Mouse (Mus musculus) adrenal gland, postnatal 10 days (tissue): ENCODE results near the gene Trafd1. TPM values are rescaled to one million over a fixed set of nuclear protein-coding genes. Genes with fewer than 3 reads are reported as not detected.
"Not testable (repeated sequence)": the region's sequence is repeated elsewhere in the genome, so short reads cannot be mapped to it uniquely, and the experiment has no call there.

ENCODE experiments used
- DNase-seq: peaks from one replicate; pipeline ENCODE4 v3.0.0; 2021; ENCODE audit warnings: mixed read lengths
- total RNA-seq, 2 experiments: library from RNA; stranded (reverse); gene quantifications; 2 replicates each; pipeline ENCODE4 v1.2.3; 2021

Gene Trafd1
- total RNA-seq, 2 experiments from 2014 or later: 52.3 TPM

GRCm38 (mm10) chr5:121331731-121332130 lies 53.7 kb downstream of the Trafd1 start:
- no peak for DNase-seq

- not testable (repeated sequence) for DNase-seq
Measured at GRCm38 (mm10) chr5:121330154-121330816, 55.1 kb downstream of the Trafd1 start.

- DNase-seq: peak; percentile 52
Measured at GRCm38 (mm10) chr5:121329333-121330058, 55.9 kb downstream of the Trafd1 start.

GRCm38 (mm10) chr5:121326079-121326805 lies 59.2 kb downstream of the Trafd1 start:
- DNase-seq: no peak

Other genes starting within 250 kb of the Trafd1 start
- gene Ptpn11, start 194.2 kb downstream of the Trafd1 start, total RNA-seq: 10 to 100 TPM; 85.8 to 88.5 TPM
- gene Rpl6, start 181.2 kb downstream of the Trafd1 start, total RNA-seq: 1,000 to 10,000 TPM; 1,004 to 1,027 TPM
- 10 to 100 TPM; 18.7 to 27.8 TPM for gene Hectd4, start 165.4 kb downstream of the Trafd1 start, total RNA-seq
- 10 to 100 TPM; 31.0 to 32.1 TPM for gene Naa25, start 12.3 kb upstream of the Trafd1 start, total RNA-seq
- gene Tmem116, start 66.3 kb upstream of the Trafd1 start, total RNA-seq: 1 to 10 TPM; 3.3 to 4.8 TPM
- 100 to 1,000 TPM; 115 to 128 TPM for gene Erp29, start 66.9 kb upstream of the Trafd1 start, total RNA-seq
- gene Adam1b, start 117.8 kb upstream of the Trafd1 start, total RNA-seq: not detected
- gene Adam1a, start 159.8 kb upstream of the Trafd1 start, total RNA-seq: 1 to 10 TPM; 4.1 to 4.7 TPM
- under 1 TPM in 1 of 2 experiments, not detected in 1; 1.00 TPM for gene Gm42878, start 159.8 kb upstream of the Trafd1 start, total RNA-seq
- 10 to 100 TPM; 82.2 to 90.6 TPM for gene Mapkapk5, start 160.3 kb upstream of the Trafd1 start, total RNA-seq
- 100 to 1,000 TPM; 712 to 837 TPM for gene Aldh2, start 208.2 kb upstream of the Trafd1 start, total RNA-seq
- 10 to 100 TPM; 20.1 to 24.0 TPM for gene Acad12, start 233.3 kb upstream of the Trafd1 start, total RNA-seq